25 mouse cellular contexts compared by ENCODE assay signal in genomic region chr11:103093306-103093705, GRCm38 (mm10). TPM values are rescaled to one million over a fixed set of nuclear protein-coding genes. Genes with fewer than 3 reads are reported as not detected.
DNase-seq lines count a peak whose midpoint lies in the region; ATAC-seq and TF ChIP-seq lines count a peak whose summit lies in the region.
"Had no signal": no experiment of that assay in that cellular context is flagged by ENCODE, and none has a peak within 500 bp of the region (broad histone marks: within the 10 kb centered on the region; RNA-seq: fewer than 3 reads in every experiment).

No protein-coding gene starts in this region.

- peaks cover 51% of the 10 kb centered on the region for H3K4me1 ChIP-seq in heart, embryonic 15.5 days (replicated peaks)
- no peaks in the 10 kb centered on the region for H3K4me1 ChIP-seq in thymus, adult 2 months (replicated peaks; ENCODE audit: control insufficient read depth, insufficient read depth, low read length)
- H3K4me1 ChIP-seq: forebrain, embryonic 15.5 days; liver, embryonic 15.5 days; neural tube, embryonic 15.5 days had no signal

- DNase-seq in cerebellum, adult 11-12 months: peak; percentile 19
- DNase-seq in cerebellum, adult 8-10 months: no peak
- no peak for DNase-seq in heart, postnatal 25 days (ENCODE audit: low spot score)
- no peak for DNase-seq in lung, postnatal 14 days
- no peak for DNase-seq in thymus, adult 2 months
- DNase-seq: adrenal gland, adult 8-10 months; cerebellum, adult 18-20 months; gastrocnemius, postnatal 25 days; heart, postnatal 10 days; kidney, adult 11 months; layer of hippocampus, adult 9-11 months; left cerebral cortex, postnatal 4 days; lung, postnatal 4 days; right cerebral cortex, adult 18-20 months had no signal

- H3K27me3 ChIP-seq in heart, embryonic 15.5 days: no peaks in the 10 kb centered on the region
- H3K27me3 ChIP-seq in thymus, adult 2 months (ENCODE audit: control insufficient read depth, insufficient read depth, low read length): no peaks in the 10 kb centered on the region
- H3K27me3 ChIP-seq: forebrain, embryonic 15.5 days; kidney, embryonic 15.5 days; limb, embryonic 15.5 days; lung, embryonic 15.5 days had no signal

- no peaks in the 10 kb centered on the region for H3K36me3 ChIP-seq in heart, embryonic 15.5 days
- H3K36me3 ChIP-seq in thymus, adult 2 months (ENCODE audit: control insufficient read depth, insufficient read depth, low read length): no peaks in the 10 kb centered on the region
- H3K36me3 ChIP-seq: forebrain, embryonic 15.5 days; kidney, embryonic 15.5 days; limb, embryonic 15.5 days; liver, embryonic 15.5 days; lung, embryonic 15.5 days; midbrain, embryonic 10.5 days; neural tube, embryonic 15.5 days had no signal

- no peak for ATAC-seq in heart, embryonic 15.5 days (replicated peaks; ENCODE audit: insufficient number of reproducible peaks, insufficient read depth, low FRiP score, low read depth)
- 0 out of 2 replicates have a peak, but pooled peaks have one; percentile 24 for ATAC-seq in erythroblast, adult 5-6 weeks (replicated peaks; ENCODE audit: low FRiP score, poor library complexity, severe bottlenecking)
- ATAC-seq: activated CD4-positive, CD25-positive, alpha-beta regulatory T cell, adult 4 months; forebrain, embryonic 15.5 days; midbrain, embryonic 16.5 days had no signal

- no peaks in the 10 kb centered on the region for H3K9me3 ChIP-seq in heart, embryonic 15.5 days (replicated peaks)
- H3K9me3 ChIP-seq: forebrain, embryonic 15.5 days; kidney, embryonic 15.5 days; limb, embryonic 15.5 days; liver, embryonic 15.5 days; lung, embryonic 15.5 days; midbrain, embryonic 10.5 days; neural tube, embryonic 15.5 days had no signal

- no peak overlapping the region for H3K4me3 ChIP-seq in heart, embryonic 15.5 days
- H3K4me3 ChIP-seq in thymus, adult 2 months (ENCODE audit: control insufficient read depth, insufficient read depth, low read length): no peak overlapping the region
- H3K4me3 ChIP-seq: forebrain, embryonic 15.5 days; kidney, embryonic 15.5 days; limb, embryonic 15.5 days; liver, embryonic 15.5 days; lung, embryonic 15.5 days; midbrain, embryonic 10.5 days; neural tube, embryonic 15.5 days had no signal

- no peak for TF ChIP-seq POLR2A in thymus, adult 2 months (IDR thresholded peaks at IDR 0.05; ENCODE audit: control insufficient read depth, extremely low read depth, insufficient read depth, low read length, poor library complexity)

- intact Hi-C loops in heart, postnatal 25 days (cut with DNase I): no loop called here

- H3K27ac ChIP-seq in heart, embryonic 15.5 days: peak overlapping the region; percentile 12; the same call in 1 of the 2 replicates
- no peak overlapping the region for H3K27ac ChIP-seq in thymus, adult 2 months (ENCODE audit: control insufficient read depth, insufficient read depth, low read length)
- H3K27ac ChIP-seq: forebrain, embryonic 15.5 days; kidney, embryonic 15.5 days; limb, embryonic 15.5 days; liver, embryonic 15.5 days; lung, embryonic 15.5 days; midbrain, embryonic 10.5 days; neural tube, embryonic 15.5 days had no signal

- no peak overlapping the region for H3K4me2 ChIP-seq in heart, embryonic 15.5 days
- H3K4me2 ChIP-seq: forebrain, embryonic 15.5 days; kidney, embryonic 15.5 days; limb, embryonic 15.5 days; liver, embryonic 15.5 days; lung, embryonic 15.5 days; neural tube, embryonic 15.5 days had no signal

- no peak overlapping the region for H3K9ac ChIP-seq in heart, embryonic 15.5 days
- H3K9ac ChIP-seq: forebrain, embryonic 15.5 days; kidney, embryonic 15.5 days; limb, embryonic 15.5 days; liver, embryonic 15.5 days; lung, embryonic 15.5 days; neural tube, embryonic 15.5 days had no signal

- WGBS in heart, embryonic 15.5 days: 64% methylated on average over 7 of the region's 7 CpGs
- 76% methylated on average over 7 of the region's 7 CpGs for WGBS in thymus, adult 2 months

- no peak for TF ChIP-seq CTCF in thymus, adult 2 months (IDR thresholded peaks at IDR 0.05; ENCODE audit: borderline replicate concordance, control insufficient read depth, extremely low read depth, insufficient read depth, low read length, poor library complexity)

RNA-seq across cellular contexts. Expression of gene Plcd3, which starts 8.2 kb away (rescaled TPM):
- polyA plus RNA-seq in heart, embryonic 15.5 days (2015; fragmentation: Nextera tagmentation; extraction: Ambion mirVana): 11.0 and 11.8 TPM in 2 replicates
- 10 to 100 TPM; 14.7 to 16.3 TPM for total RNA-seq in heart, postnatal 25 days (2021)
- total RNA-seq in erythroblast, adult 5-6 weeks (2015; ENCODE audit: low replicate concordance): not detected in 2 replicates
- total RNA-seq in erythroblast, adult 5-6 weeks (2017; ENCODE audit: low replicate concordance): 0.70 and 1.0 TPM in 2 replicates
- polyA plus RNA-seq in thymus, adult 2 months (2012; rRNA removed): 3.9 and 5.4 TPM in 2 replicates

RNA-seq across cellular contexts. Expression of gene Acbd4, which starts 8.2 kb away (rescaled TPM):
- 18.5 and 23.7 TPM in 2 replicates for polyA plus RNA-seq in heart, embryonic 15.5 days (2015; fragmentation: Nextera tagmentation; extraction: Ambion mirVana)
- 10 to 100 TPM; 36.7 to 39.0 TPM for total RNA-seq in heart, postnatal 25 days (2021)
- total RNA-seq in erythroblast, adult 5-6 weeks (2015; ENCODE audit: low replicate concordance): 6.7 and 15.3 TPM in 2 replicates
- total RNA-seq in erythroblast, adult 5-6 weeks (2017; ENCODE audit: low replicate concordance): 25.0 TPM in 2 replicates
- 28.8 and 29.5 TPM in 2 replicates for polyA plus RNA-seq in thymus, adult 2 months (2012; rRNA removed)

RNA-seq across cellular contexts. Expression of gene Hexim1, which starts 22.7 kb away (rescaled TPM):
- 2.6 and 3.0 TPM in 2 replicates for polyA plus RNA-seq in heart, embryonic 15.5 days (2015; fragmentation: Nextera tagmentation; extraction: Ambion mirVana)
- total RNA-seq in heart, postnatal 25 days (2021): 10 to 100 TPM; 17.5 to 18.8 TPM
- 14.8 and 15.9 TPM in 2 replicates for total RNA-seq in erythroblast, adult 5-6 weeks (2015; ENCODE audit: low replicate concordance)
- 27.9 and 36.7 TPM in 2 replicates for total RNA-seq in erythroblast, adult 5-6 weeks (2017; ENCODE audit: low replicate concordance)
- 18.2 and 18.4 TPM in 2 replicates for polyA plus RNA-seq in thymus, adult 2 months (2012; rRNA removed)

RNA-seq across cellular contexts. Expression of gene Hexim2, which starts 38.9 kb away (rescaled TPM):
- polyA plus RNA-seq in heart, embryonic 15.5 days (2015; fragmentation: Nextera tagmentation; extraction: Ambion mirVana): 5.5 and 6.4 TPM in 2 replicates
- 1 to 10 TPM; 1.3 to 2.3 TPM for total RNA-seq in heart, postnatal 25 days (2021)
- 0.96 and 3.1 TPM in 2 replicates for total RNA-seq in erythroblast, adult 5-6 weeks (2015; ENCODE audit: low replicate concordance)
- 2.4 and 9.5 TPM in 2 replicates for total RNA-seq in erythroblast, adult 5-6 weeks (2017; ENCODE audit: low replicate concordance)
- polyA plus RNA-seq in thymus, adult 2 months (2012; rRNA removed): 4.9 and 6.9 TPM in 2 replicates

Comparison
In these comparisons a context has a peak if more than half of its experiments do, and no peak if none do; other contexts are left out.
1. RNA of gene Plcd3, which starts 8.2 kb away (total RNA-seq): 14.7 to 16.3 TPM in heart, postnatal 25 days; 0.70 to 1.0 TPM in erythroblast, adult 5-6 weeks; every median in the first group is over 4 times any median in the second.